Mouse (Mus musculus) limb, embryonic 10.5 days (tissue): ENCODE measurements around the gene Bola2. TPM values are rescaled to one million over a fixed set of nuclear protein-coding genes. Genes with fewer than 3 reads are reported as not detected.
"Not testable (repeated sequence)": the region's sequence is repeated elsewhere in the genome, so short reads cannot be mapped to it uniquely, and the experiment has no call there.

Experiments
- DNase-seq: peaks from one replicate; pipeline ENCODE4 v3.0.0-alpha.2; 2017; ENCODE audit warnings: low spot score
- H3K27ac ChIP-seq: fragments of 300-500 bp; sonication (generic); 2 replicates; pipeline ENCODE4 v1.5.1; 2016; ENCODE audit warnings: mild to moderate bottlenecking
- H3K27me3 ChIP-seq: fragments of 300-500 bp; sonication (generic); 2 replicates; pipeline ENCODE4 v1.6.1; 2016; ENCODE audit warnings: low read depth, mild to moderate bottlenecking; ENCODE audit not compliant: poor library complexity, severe bottlenecking
- H3K36me3 ChIP-seq: fragments of 300-500 bp; sonication (generic); 2 replicates; pipeline ENCODE4 v1.6.1; 2016; ENCODE audit warnings: mild to moderate bottlenecking, moderate library complexity
- H3K4me1 ChIP-seq: fragments of 300-500 bp; sonication (generic); 2 replicates; pipeline ENCODE4 v1.6.1; 2016
- H3K4me3 ChIP-seq: fragments of 300-500 bp; sonication (generic); 2 replicates; pipeline ENCODE4 v1.5.1; 2016; ENCODE audit warnings: mild to moderate bottlenecking, moderate library complexity
- H3K9me3 ChIP-seq: fragments of 300-500 bp; sonication (generic); replicated peaks from 2 replicates; pipeline ENCODE4 v1.6.1; 2016; ENCODE audit warnings: mild to moderate bottlenecking
- WGBS: fragments of 180-500 bp; shearing (Covaris S2); methylation state at CpG from one replicate; pipeline ENCODE4 v1.1.7; 2016; 5-methylcytosine and 5-hydroxymethylcytosine counted together
- polyA plus RNA-seq: library from polyadenylated mRNA; unstranded; fragments of >200 nt; fragmentation: Nextera tagmentation; extraction: Ambion mirVana; gene quantifications from 2 replicates; pipeline ENCODE4 v1.2.1, GENCODE M21; 2016

Gene Bola2
- polyA plus RNA-seq, 1 experiment from 2014 or later = 177 TPM

GRCm38 (mm10) chr7:126725667-126726066 lies 30.5 kb downstream of the Bola2 start:
- Histone ChIP-seq H3K36me3 (no peaks in the 10 kb centered on the region), H3K9me3 (no peaks in the 10 kb centered on the region), H3K4me3 (no peak overlapping the region), H3K27me3 (no peaks in the 10 kb centered on the region), H3K27ac (no peak overlapping the region), H3K4me1 (no peaks in the 10 kb centered on the region)
- WGBS = 86% methylated on average over 5 of the region's 5 CpGs
- no peak for DNase-seq

GRCm38 (mm10) chr7:126730256-126730789 lies 35.1 kb downstream of the Bola2 start:
- not testable (repeated sequence) for H3K4me3 ChIP-seq, H3K27ac ChIP-seq, H3K4me1 ChIP-seq, DNase-seq, H3K27me3 ChIP-seq, H3K9me3 ChIP-seq, H3K36me3 ChIP-seq
- WGBS = 89% methylated on average over 4 of the region's 4 CpGs

DNA sequence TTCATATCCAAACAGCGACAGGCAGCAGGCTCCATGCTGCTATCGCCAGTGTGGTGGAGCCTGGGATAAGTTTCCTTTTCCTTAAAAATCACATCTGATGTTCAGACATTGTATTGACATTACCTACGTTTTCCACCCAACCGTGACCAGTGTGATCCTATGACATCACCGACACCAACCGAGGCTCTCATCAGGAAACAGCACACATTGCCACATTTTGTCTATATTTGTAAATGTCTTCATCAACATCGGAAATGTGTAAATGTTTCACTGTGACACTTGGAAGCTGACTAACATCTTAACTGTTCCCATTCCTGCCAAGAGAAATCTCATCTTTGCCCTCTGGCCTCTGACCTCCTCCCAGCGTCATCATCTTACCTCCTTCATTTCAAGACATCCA lies 40.9 kb downstream of the Bola2 start:
- no peaks in the 10 kb centered on the region for H3K4me1 ChIP-seq
- H3K9me3 ChIP-seq = no peaks in the 10 kb centered on the region
- H3K36me3 ChIP-seq = no peaks in the 10 kb centered on the region
- DNase-seq = no peak
- 85% methylated on average over 8 of the region's 8 CpGs for WGBS
- no peaks in the 10 kb centered on the region for H3K27me3 ChIP-seq
- H3K4me3 ChIP-seq = no peak overlapping the region
- no peak overlapping the region for H3K27ac ChIP-seq

GRCm38 (mm10) chr7:126739551-126739950 lies 44.4 kb downstream of the Bola2 start:
- DNase-seq = no peak
- Histone ChIP-seq H3K9me3 (no peaks in the 10 kb centered on the region), H3K27ac (no peak overlapping the region), H3K4me3 (no peak overlapping the region), H3K4me1 (no peaks in the 10 kb centered on the region), H3K36me3 (no peaks in the 10 kb centered on the region), H3K27me3 (no peaks in the 10 kb centered on the region)
- WGBS = 89% methylated on average over 17 of the region's 17 CpGs

- Histone ChIP-seq H3K4me3 (no peak overlapping the region), H3K27ac (no peak overlapping the region), H3K4me1 (no peaks in the 10 kb centered on the region), H3K27me3 (no peaks in the 10 kb centered on the region), H3K9me3 (no peaks in the 10 kb centered on the region), H3K36me3 (no peaks in the 10 kb centered on the region)
- DNase-seq = no peak
- WGBS = 88% methylated on average over 13 of the region's 13 CpGs
Measured at GRCm38 (mm10) chr7:126740132-126740735, 45.0 kb downstream of the Bola2 start.

DNA sequence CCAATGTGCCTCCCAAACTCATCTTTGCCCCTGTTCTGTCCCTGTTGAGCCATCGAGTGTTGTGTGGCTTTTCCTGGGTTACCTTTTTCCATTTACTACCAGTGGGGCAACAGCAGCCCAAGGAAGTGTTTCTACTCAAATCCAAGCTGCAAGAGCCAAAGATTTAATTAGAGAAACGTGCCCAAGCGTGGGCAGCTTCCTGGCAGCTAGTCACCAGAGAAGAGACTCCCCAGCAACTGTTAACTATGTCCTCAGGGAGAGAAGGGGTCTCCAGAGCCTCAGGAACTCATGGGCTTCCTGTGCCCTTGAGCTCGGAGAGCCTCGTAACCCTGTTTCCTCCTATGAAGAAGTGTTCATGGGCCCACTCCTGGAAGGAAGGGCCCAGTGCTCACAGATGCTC lies 45.8 kb downstream of the Bola2 start:
- H3K4me3 ChIP-seq = no peak overlapping the region
- WGBS = 90% methylated on average over 5 of the region's 5 CpGs
- H3K4me1 ChIP-seq = no peaks in the 10 kb centered on the region
- no peaks in the 10 kb centered on the region for H3K27me3 ChIP-seq
- no peak for DNase-seq
- no peaks in the 10 kb centered on the region for H3K9me3 ChIP-seq
- no peaks in the 10 kb centered on the region for H3K36me3 ChIP-seq
- H3K27ac ChIP-seq = no peak overlapping the region

DNA sequence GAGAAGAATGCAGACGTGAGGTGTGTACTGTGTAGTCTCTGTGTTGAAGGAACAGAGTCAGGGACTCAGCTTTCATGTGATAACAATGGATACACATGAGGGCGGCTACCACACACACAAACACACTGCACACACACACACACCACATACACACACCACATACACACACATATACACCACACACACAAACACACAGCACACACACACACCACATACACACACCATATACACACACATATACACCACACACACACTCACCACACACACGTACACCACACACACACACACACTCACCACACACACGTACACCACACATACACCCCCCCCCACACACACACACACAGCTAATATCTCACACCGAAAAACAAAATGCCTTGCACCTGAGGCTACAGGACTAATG lies 46.3 kb downstream of the Bola2 start:
- no peaks in the 10 kb centered on the region for H3K36me3 ChIP-seq
- H3K9me3 ChIP-seq = no peaks in the 10 kb centered on the region
- peaks cover 2% of the 10 kb centered on the region; the same call in 1 of the 2 replicates for H3K4me1 ChIP-seq
- DNase-seq = no peak
- 91% methylated on average over 5 of the region's 5 CpGs for WGBS
- H3K27me3 ChIP-seq = no peaks in the 10 kb centered on the region
- H3K27ac ChIP-seq = no peak overlapping the region
- no peak overlapping the region for H3K4me3 ChIP-seq

DNA sequence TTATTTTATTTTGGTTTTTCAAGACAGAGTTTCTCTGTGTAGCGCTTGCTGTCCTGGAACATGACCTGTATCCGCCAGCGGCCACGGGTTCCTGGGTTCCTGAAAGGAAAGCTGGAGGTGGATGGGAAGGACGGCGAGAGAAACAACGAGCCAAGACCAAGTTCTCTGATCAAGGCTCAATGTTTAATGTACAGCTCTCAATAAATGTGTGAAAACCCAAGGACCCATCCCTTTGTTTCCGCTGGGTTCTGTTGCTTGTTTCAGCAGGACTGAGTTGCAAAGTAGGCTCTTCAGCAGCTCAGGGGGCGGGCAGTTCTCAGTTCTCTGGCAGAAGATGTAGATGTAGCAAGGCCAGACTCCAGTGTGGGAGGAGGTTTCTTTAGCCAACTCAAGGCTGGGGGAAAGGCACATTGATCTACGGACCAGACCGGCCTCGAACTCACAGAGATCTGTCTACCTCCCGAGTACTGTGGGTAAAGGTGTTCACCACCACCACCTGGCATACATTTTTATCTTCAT lies 46.8 kb downstream of the Bola2 start:
- no peaks in the 10 kb centered on the region for H3K36me3 ChIP-seq
- no peak overlapping the region for H3K27ac ChIP-seq
- no peaks in the 10 kb centered on the region for H3K27me3 ChIP-seq
- peaks cover 6% of the 10 kb centered on the region for H3K4me1 ChIP-seq
- WGBS = 94% methylated on average over 13 of the region's 13 CpGs
- H3K9me3 ChIP-seq = no peaks in the 10 kb centered on the region
- DNase-seq = no peak
- H3K4me3 ChIP-seq = no peak overlapping the region

GRCm38 (mm10) chr7:126746066-126746465 lies 50.9 kb downstream of the Bola2 start:
- Histone ChIP-seq H3K27ac (no peak overlapping the region), H3K36me3 (no peaks in the 10 kb centered on the region), H3K27me3 (no peaks in the 10 kb centered on the region), H3K4me1 (peaks cover 11% of the 10 kb centered on the region), H3K4me3 (no peak overlapping the region), H3K9me3 (no peaks in the 10 kb centered on the region)
- WGBS = 92% methylated on average over 12 of the region's 12 CpGs
- DNase-seq = no peak

DNA sequence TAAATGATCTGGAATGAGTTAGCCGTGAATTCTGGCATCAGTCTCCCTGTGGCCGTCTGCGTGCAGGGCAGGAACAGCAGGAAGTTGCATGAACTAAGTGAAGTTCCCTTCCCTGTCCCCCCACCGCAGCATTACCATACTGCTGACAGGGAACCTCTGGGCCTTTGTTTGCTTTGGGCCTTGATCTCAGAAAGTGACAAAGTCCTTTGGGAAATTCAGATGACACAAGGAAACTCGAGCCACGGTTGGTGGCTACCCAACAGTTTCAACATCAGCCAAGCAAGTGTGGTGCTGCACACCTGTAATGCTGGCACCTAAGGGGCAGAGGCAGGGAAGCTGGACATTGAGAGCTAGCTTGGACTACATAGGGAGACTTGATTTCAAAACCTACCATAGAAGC lies 51.6 kb downstream of the Bola2 start:
- Histone ChIP-seq H3K4me1 (peaks cover 11% of the 10 kb centered on the region), H3K9me3 (no peaks in the 10 kb centered on the region), H3K27me3 (no peaks in the 10 kb centered on the region), H3K27ac (no peak overlapping the region), H3K4me3 (no peak overlapping the region), H3K36me3 (no peaks in the 10 kb centered on the region)
- DNase-seq = no peak
- WGBS = 36% methylated on average over 6 of the region's 6 CpGs

- Histone ChIP-seq H3K4me1 (peaks cover 11% of the 10 kb centered on the region), H3K27me3 (no peaks in the 10 kb centered on the region), H3K4me3 (no peak overlapping the region), H3K27ac (no peak overlapping the region), H3K36me3 (no peaks in the 10 kb centered on the region), H3K9me3 (no peaks in the 10 kb centered on the region)
- no peak for DNase-seq
- WGBS = 70% methylated on average over 7 of the region's 7 CpGs
Measured at GRCm38 (mm10) chr7:126748824-126749223, 53.6 kb downstream of the Bola2 start.
